Mouse (Mus musculus) left cerebral cortex, postnatal 10 days (tissue): Measurements from ENCODE around the gene Abraxas1. TPM values are rescaled to one million over a fixed set of nuclear protein-coding genes. Genes with fewer than 3 reads are reported as not detected.

Experiments used
- DNase-seq, 2 experiments: peaks; one replicate each; pipeline ENCODE4 v3.0.0; 2021 to 2022; ENCODE audit warnings: low spot score in 2 of 2, mixed read lengths in 1 of 2; ENCODE audit errors: extremely low spot score in 1 of 2
- intact Hi-C: fragments of 180-260 bp; cut with DNase I; formaldehyde crosslinking; loops from one replicate; pipeline ENCODE4 v1.15.1; 2025
- total RNA-seq, 2 experiments: library from RNA; stranded (reverse); gene quantifications; 2 replicates each; pipeline ENCODE4 v1.2.3; 2021

Gene Abraxas1
- total RNA-seq, 2 experiments from 2014 or later, result 4.8 to 5.7 TPM

DNA sequence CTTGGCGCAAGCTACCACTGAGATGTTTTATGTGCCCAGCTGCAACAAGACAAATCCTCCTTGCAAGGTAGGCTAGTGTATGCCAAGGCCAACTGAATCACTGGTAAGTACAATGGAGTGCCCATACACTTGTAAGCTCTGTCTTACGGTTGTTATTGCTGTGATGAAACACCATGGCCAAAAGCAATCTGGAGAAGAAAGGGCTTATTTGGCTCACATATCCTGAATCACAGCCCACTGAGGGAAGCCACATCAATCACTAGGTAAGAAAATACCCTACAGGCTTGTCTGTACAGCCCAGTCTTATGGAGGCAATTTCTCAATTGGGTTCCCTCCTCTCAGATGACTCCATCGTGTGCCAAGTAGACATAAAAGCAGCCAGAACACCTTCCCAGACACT is 7.9 kb upstream of the Abraxas1 start:
- intact Hi-C loops, result no loop called here
- no peak for DNase-seq

DNA sequence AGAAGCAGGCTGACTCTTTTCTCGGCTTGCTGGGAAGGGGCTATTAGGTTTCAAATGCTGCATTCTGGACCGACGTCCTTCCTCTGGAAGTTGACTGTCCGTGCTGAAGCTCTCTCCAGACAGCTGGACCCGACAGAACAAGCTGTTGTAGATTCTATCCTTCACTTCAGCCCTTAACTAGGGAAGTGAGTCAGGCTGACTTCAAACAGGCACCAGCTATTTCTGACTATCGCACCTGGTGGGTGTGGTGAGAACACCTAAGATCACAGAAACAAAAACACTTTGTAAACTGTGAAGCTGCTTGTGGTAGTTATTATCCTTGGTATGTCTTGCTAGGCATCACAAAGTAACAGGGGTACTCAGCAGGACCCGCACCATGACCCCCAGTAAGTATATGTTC is 5.8 kb upstream of the Abraxas1 start:
- intact Hi-C loops, result loop anchor here (2.0 kb wide), 1 partner anchor 88 kb away; no protein-coding TSS in a partner anchor
- no peak for DNase-seq

DNA sequence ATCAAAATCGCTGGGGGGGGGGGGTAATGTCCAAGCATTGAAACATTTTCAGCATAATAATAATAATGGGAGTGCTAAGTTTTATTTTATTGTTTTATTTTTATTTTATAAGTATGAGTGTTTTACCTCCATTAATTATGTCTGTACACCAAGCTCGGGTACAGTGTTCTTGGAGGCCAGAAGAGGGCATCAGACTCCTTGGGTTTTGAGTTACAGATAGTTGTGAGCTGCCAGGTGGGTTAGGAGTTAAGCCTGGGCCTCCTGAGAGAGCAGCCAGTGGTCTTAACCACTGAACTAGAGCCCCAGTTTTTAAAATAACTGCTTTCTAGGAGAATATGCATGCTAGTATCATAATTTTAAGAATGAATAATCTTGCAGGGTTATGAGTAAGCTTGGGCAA is 5.2 kb upstream of the Abraxas1 start:
- DNase-seq, result no peak
- intact Hi-C loops, result loop anchor here (2.0 kb wide), 1 partner anchor 89 kb away; no protein-coding TSS in a partner anchor

DNA sequence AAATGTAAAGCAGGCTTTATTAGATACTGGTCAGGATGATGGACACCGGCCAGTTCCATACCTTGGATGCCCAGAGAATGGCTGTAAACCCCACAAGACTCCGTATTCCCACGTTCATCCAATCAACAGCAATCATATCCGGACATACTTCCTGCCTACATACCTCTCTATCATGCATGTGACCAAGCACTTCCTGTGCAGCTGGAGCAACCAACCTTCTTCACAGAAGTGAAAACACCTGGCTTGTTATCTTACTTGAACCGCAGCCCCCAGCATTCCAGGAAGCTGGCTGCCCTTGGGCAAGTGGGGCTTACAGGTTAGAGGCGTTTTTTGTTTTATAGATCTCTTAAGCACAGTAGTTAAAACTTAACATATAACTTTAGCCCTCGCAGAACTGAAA is 2.1 kb upstream of the Abraxas1 start:
- intact Hi-C loops, result no loop called here
- DNase-seq, result no peak

DNA sequence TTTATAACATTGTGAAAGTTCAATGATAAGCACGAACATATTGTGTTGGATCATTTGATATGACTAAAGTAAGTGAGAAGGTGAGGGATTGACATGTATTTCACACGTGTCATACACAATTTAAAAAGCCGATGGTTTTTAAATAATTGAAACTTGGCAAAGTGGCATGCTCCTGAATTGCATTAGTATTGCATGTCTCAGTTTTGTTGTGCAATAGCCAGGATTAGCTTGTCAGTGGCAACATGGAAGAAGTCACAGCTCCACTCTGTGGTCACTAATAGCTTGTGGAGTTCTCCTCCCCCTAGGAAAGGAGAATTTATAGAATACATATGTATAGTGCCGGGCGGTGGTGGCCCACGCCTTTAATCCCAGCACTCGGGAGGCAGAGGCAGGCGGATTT is 610 bp upstream of the Abraxas1 start:
- no peak for DNase-seq
- intact Hi-C loops, result no loop called here

DNA sequence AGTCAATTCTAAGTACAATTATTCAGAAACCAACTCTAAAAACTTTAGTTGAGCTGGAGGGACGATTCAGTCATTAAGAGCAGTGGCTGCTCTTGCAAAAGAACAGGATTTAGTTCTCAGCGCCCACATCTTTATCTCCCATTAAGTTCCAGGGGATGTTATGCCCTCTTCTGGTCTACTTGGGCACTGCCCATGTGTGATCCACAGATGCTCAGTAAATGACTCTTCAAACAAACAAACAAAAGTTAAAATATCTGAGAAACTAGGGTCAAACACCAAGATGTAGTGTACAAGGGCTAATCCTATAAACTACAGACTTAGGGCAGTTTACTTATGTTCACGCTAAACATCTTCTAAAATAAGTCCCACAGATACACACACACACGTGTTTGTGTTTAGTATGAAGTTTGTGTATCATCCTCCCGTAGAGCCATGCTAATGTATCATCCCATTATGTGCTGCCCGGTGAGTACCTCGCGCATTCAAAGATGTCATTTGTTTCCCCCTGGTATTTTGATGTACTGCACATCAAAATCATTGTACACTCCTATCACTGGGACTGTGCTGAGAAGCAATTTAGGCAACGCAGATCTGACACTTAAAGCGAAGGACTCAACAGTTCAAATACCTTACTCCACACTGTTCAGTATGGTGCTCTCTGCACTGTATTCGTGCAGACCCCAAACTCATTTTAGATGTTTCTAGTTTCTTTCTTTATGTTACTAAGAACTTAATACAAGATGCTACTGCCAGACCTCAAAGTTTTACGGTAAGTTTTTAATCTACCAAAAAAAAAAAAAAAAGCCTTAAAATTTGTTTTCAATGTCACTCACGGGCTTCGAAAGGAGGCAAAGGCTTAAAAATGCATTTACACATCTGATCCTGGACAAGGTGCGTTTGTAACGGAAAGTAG is 941 bp downstream of the Abraxas1 start:
- no peak for DNase-seq
- intact Hi-C loops, result no loop called here

DNA sequence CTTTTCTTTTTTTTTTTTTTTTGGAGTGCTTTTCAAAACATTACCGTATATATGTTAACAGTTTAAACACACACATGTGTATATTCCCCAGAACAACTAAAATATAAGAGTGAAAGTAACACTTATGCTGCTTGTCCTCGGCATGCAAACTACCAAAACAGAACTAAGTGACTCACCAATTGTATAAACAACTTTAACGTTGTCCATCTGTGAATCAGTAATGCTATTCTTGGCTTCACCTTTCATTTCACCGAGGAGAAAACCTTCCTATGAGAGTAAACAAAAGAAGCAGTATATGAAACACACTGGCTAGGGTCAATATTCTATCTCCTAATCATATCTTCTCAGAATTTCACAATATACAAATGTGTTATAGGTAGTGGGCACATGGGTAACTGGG is 2.4 kb downstream of the Abraxas1 start:
- intact Hi-C loops, result no loop called here
- DNase-seq, result no peak

DNA sequence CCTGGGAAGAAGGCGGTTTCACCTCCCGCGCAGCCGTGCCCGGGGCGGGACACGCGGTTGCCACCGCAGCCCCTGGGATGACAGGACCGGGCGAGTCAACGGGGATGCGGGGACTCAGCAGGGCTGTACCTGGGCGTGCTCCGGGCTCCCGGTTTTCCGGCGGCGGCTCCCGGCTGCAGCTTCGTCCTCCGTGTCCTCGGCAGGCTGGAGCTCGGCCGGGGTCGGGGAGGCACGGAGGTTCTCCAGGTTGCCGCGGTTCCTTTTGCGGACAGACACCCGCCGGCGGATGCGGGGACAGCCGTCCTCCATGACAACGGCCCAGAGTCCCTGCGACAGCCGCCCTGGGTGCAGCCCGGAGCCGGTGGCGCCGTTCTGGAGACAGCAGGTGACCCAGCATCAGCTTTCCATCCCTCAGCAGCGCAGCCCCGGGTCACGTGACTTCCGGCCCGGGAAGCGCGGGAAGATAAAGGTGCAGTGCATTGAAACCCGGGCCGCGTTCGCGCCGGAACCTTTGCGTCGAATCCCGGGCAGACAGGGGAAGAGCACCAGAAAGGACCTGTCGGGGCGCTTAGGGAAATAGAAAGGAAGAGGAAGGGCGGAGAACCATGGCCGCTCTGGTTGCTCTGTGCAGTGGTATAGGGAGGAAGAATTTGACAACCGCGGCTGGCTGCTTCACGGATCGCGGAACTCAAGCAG is 22.5 kb downstream of the Abraxas1 start, which contains the start of the genes Helq and Mrps18c:
Gene Helq, minus strand, starts transcription at position 434 of the 696 bp plus-strand sequence.
Gene Mrps18c, plus strand, starts transcription at position 463 of the 696 bp plus-strand sequence.
- peak; percentile 90 to 94 for DNase-seq
- intact Hi-C loops, result loop anchor here (10.0 kb wide), 1 partner anchor 124 kb away; the partner anchor contains the start of gene Coq2

DNA sequence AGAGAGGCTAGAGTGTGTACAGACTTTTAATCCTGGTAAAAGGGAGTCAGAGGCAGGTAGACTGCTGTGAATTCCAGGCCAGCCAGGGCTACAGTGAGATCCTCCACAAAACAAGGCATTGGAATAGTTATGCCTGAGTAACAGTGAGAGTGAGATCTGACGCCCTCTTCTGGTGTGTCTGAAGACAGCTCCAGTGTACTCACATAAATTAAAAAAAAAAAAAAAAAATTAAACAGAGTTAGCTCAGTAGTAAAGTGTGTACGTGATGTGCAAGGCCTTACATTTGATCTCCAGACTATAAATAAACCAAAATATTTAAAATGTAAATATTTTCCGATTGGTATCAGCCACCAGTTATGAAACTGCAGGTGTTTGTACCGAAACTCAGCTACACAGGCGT is 26.7 kb downstream of the Abraxas1 start:
- intact Hi-C loops, result loop anchor here (10.0 kb wide), 1 partner anchor 119 kb away; the partner anchor contains the start of gene Coq2
- DNase-seq, result no peak

DNA sequence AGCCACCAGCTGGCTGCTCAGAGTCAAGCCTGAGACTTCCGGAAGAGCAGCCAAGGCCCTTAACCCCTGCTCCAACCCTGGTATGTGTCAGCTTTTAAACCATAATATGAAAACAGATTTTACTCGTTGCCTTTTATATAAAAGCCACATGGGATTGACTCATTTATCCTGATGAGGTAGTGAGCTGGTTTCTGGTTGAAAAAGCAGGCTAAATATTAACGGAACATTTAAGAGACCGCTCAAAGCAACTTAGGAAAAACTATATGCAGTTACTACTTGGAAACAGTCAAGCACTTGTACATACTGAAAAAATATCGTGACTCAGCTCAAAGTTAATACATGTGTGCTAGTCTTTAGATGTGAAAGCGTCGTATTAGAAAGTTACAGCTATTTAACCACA is 28.5 kb downstream of the Abraxas1 start:
- no peak for DNase-seq
- intact Hi-C loops, result loop anchor here (10.0 kb wide), 1 partner anchor 117 kb away; the partner anchor contains the start of gene Coq2

DNA sequence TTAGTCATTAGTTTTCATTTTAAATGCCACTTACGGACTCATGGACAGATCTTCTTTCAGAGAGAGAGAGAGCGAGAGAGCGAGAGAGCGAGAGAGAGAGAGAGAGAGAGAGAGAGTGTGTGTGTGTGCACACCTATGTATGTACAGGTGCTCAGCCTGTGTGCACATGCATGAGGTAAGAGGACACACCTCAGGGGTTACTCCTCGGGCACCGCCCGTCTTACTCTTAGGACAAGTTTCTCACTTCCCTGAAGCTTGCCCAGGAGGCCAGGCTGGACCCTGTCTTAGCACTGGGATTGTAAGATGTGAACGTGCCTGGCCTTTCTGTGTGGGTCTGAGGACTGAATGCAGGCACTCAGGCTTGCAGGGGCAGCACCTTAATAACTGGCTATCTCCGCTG is 33.2 kb downstream of the Abraxas1 start:
- intact Hi-C loops, result no loop called here
- no peak for DNase-seq

DNA sequence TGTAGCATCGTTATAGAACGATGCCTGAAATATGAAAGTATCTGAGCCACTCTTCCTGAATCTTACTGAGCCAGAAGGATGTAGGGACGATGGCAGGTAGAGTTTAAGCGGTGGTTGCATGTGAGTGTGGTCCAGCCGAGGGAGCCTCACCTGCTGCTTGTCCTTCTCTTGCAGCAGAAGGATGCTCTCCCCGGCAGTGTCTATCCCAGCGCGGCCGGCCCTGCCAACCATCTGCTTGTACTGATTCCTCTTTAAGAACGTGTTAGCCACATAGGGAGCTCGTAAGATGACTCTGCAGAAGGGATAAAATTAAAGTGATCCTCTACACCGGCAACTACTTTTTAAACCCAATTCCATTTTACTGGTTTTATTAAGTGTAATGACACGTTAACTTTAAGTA is 41.8 kb downstream of the Abraxas1 start:
- intact Hi-C loops, result loop anchor here (10.0 kb wide), 2 partner anchors 244 to 384 kb away; no protein-coding TSS in a partner anchor
- no peak for DNase-seq

DNA sequence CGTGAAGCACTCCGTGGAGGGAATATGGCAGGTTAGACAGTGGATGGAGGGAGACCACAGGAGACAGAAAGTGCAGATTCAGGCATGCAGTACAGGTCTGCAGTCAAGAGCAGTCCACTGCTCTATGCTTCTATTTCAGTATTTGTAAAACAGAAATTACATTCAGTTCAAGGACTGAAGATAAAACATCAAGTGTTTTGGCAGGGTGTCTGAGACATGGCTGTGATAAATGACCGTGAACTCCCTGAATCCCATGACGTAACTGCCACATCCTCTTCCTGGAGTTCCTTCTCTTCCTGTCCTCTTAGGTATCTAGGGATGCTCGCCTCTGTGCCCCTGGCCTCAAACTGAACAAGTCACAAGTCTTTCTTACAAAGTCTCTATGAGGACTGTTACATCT is 43.9 kb downstream of the Abraxas1 start:
- no peak for DNase-seq
- intact Hi-C loops, result loop anchor here (10.0 kb wide), 2 partner anchors 242 to 382 kb away; no protein-coding TSS in a partner anchor

DNA sequence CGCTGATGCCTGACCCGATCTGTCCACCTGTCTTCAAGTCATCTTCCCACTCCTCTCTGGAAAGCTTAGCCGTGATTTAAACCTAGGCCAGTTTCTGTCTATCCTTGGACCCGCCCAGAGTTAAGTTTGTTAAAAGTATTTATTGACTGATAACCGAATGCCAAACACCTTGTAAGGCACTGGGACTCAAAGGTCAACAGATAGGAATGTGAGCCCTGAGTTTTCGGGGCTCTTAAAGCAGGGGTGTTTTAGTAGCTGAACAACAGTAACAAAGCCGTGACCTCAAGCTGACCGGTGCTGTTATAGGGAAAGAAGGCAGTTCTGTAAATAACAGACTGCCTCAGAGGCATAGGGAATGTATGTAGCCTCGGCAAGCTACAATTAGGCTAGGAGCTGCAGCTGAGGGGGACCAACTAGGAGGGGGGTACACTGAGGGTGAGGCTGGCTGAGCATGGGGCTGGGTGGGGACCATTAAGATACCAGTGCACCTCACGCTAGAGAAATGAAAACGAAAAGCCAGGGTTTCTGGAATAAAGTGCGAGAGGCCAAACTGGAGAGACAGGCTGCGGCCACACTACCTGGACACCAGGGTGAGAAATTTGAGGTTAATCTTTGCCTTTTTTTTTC is 44.9 kb downstream of the Abraxas1 start:
- no peak for DNase-seq
- intact Hi-C loops, result loop anchor here (10.0 kb wide), 2 partner anchors 241 to 381 kb away; no protein-coding TSS in a partner anchor

DNA sequence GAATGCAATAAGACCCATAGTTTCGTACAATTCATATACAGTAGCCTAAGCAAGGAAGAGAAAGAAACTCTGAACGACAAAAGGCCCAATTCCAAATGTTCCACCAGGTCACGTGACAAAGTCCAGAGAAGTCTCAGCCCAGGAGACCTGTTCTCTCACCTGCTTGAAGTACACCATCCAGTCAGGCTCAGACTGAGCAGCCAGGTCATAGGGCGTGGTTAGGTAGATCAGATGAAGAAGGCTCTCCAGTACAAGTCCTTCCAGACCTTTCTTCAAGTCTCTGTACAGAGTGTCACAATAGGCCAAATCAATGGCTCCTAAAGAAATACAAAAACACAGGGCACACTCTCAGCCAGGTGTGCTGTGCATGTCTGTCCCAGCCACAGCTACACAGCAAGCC is 49.2 kb downstream of the Abraxas1 start:
- no peak for DNase-seq
- intact Hi-C loops, result loop anchor here (10.0 kb wide), 2 partner anchors 237 to 377 kb away; no protein-coding TSS in a partner anchor

DNA sequence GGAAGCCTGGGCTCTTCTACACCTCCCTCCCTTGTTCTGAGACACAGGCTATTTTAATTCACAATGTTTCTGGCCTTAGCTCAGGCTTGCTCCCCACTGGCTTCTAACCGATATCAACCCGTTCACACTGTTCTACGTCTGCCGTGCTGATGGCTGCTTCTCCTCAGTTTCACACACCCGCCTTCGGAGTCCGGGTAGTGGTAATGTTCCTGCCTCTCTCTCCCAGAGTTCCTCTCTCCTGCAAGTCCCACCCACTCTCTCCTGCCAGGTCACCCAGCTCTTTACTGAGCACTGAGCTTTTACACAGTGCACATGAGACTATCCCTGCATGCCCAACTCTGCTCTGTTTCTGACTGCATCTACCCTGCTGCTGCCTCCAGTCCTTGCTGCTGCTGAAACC is 54.7 kb downstream of the Abraxas1 start:
- intact Hi-C loops, result no loop called here
- no peak for DNase-seq

DNA sequence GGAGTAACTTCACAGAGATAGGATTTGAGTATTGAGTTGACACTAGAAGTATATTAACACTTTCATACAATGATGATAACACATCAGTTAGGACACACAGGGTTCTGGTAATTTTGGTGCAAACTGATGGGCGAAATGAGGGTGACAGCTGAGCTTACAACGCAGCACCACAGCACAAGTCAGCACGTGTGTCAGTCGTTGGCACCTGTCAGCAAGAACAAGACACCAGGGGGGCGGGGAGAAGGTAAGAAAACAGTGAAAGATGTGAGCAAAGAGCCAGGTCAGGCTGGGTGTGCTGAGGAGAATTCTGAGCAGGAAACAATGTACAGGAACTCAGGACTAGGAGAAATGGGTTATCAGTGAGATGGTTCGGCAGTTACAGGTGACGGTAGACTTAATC is 59.0 kb downstream of the Abraxas1 start:
- no peak for DNase-seq
- intact Hi-C loops, result no loop called here

DNA sequence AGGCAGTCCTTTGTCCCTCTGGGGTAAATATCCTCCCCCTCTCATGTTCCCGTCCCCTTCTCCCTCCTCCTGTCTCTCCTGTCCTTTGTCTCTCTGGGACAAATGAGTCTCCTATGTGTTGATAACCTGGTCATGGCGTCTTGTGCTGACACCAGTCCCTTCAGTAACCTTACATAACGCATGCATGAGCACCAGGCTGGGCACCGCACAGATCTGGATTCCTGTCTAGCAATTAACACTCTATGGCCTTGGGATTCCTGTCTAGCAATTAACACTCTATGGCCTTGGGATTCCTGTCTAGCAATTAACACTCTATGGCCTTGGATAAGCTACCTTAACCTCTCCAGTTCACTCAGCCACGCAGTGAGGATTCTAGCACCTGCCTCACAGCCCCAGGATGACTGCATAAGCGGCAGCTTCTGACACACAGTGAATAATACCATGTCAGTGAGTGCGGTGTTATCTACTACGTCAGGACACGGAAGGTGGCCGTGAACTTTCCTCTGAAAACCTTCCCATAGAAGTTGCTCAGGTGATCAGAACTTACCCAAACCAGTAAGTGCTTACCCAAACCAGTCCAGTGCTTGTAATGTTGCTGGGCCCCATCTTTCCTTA is 60.6 kb downstream of the Abraxas1 start:
- intact Hi-C loops, result no loop called here
- DNase-seq, result no peak

DNA sequence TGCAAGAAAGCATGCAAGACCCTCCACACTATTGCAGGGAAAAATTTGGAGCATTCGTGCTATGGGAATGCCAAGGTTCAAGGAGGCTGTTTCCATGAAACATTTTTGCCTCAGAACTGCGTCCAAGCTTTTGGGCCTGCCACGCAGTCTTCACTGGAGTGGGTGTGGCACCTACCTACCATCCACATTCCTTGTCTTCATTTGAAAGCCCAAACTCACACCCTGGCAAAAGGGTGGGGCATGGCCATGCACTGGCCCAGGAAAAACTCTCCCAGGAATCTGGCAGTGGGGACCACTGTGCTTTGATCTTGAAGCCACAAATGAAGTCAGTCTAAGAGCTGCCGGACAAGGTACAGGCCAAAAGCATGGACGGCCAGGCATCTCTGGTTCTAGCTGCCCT is 62.6 kb downstream of the Abraxas1 start:
- intact Hi-C loops, result no loop called here
- no peak for DNase-seq
